Mouse (Mus musculus) limb, embryonic 14.5 days (tissue): ENCODE measurements at regions not wholly inside any gene's neighbourhood (a gene's known extent, or its start where the extent isn't known, plus 50 kb on each side); places are given as distances from the start of the nearest gene placed in this dataset.

Experiments
- ATAC-seq: fragments of 200-750 bp; cut with Nextera tagmentation; 2 replicates; pipeline ENCODE4 v1.8.0; 2017; ENCODE audit warnings: low read depth, moderate number of reproducible peaks, moderate TSS enrichment; ENCODE audit not compliant: low FRiP score
- DNase-seq: peaks from one replicate; pipeline ENCODE4 v3.0.0-alpha.2; 2015; ENCODE audit warnings: low spot score
- H3K27ac ChIP-seq: fragments of 300-500 bp; sonication (generic); replicated peaks from 2 replicates; pipeline ENCODE4 v1.5.1; 2014; ENCODE audit warnings: low read depth, mild to moderate bottlenecking, low read length, moderate library complexity, mixed read lengths
- H3K27me3 ChIP-seq: fragments of 300-500 bp; sonication (generic); 2 replicates; pipeline ENCODE4 v1.6.1; 2014; ENCODE audit warnings: low read length, mixed read lengths; ENCODE audit not compliant: control insufficient read depth, insufficient read depth
- H3K36me3 ChIP-seq: fragments of 300-500 bp; sonication (generic); 2 replicates; pipeline ENCODE4 v1.6.1; 2014; ENCODE audit warnings: mild to moderate bottlenecking, low read length, moderate library complexity, mixed read lengths; ENCODE audit not compliant: control insufficient read depth, insufficient read depth
- H3K4me1 ChIP-seq: fragments of 300-500 bp; sonication (generic); 2 replicates; pipeline ENCODE4 v1.6.1; 2014; ENCODE audit warnings: antibody characterized with exemption, low read length, mixed read lengths; ENCODE audit not compliant: control insufficient read depth, insufficient read depth
- H3K4me2 ChIP-seq: fragments of 300-500 bp; sonication (generic); replicated peaks from 2 replicates; pipeline ENCODE4 v1.6.1; 2014; ENCODE audit warnings: low read depth, mild to moderate bottlenecking, low read length, moderate library complexity; ENCODE audit not compliant: severe bottlenecking
- H3K4me3 ChIP-seq: fragments of 300-500 bp; sonication (generic); replicated peaks from 2 replicates; pipeline ENCODE4 v1.5.1; 2014; ENCODE audit warnings: low read length
- H3K9ac ChIP-seq: fragments of 300-500 bp; sonication (generic); 2 replicates; pipeline ENCODE4 v1.6.1; 2014; ENCODE audit warnings: mild to moderate bottlenecking, low read depth, low read length, moderate library complexity; ENCODE audit not compliant: severe bottlenecking
- H3K9me3 ChIP-seq: fragments of 300-500 bp; sonication (generic); 2 replicates; pipeline ENCODE4 v1.6.1; 2016; ENCODE audit warnings: low read length; ENCODE audit not compliant: control insufficient read depth
- POLR2A ChIP-seq: fragments of 200-500 bp; IDR thresholded peaks from 2 replicates; pipeline ENCODE4 v1.8.0; 2012; ENCODE audit warnings: inconsistent platforms, mild to moderate bottlenecking, moderate library complexity, borderline replicate concordance; ENCODE audit not compliant: insufficient read depth, insufficient read length; ENCODE audit errors: extremely low read depth
- whole genome bisulfite sequencing: fragments of 180-500 bp; shearing (Covaris S2); extraction: QIAGEN DNeasy Blood & Tissue Kit; methylation state at CpG from one replicate; pipeline ENCODE4 v1.1.7; 2014; 5-methylcytosine and 5-hydroxymethylcytosine counted together

DNA sequence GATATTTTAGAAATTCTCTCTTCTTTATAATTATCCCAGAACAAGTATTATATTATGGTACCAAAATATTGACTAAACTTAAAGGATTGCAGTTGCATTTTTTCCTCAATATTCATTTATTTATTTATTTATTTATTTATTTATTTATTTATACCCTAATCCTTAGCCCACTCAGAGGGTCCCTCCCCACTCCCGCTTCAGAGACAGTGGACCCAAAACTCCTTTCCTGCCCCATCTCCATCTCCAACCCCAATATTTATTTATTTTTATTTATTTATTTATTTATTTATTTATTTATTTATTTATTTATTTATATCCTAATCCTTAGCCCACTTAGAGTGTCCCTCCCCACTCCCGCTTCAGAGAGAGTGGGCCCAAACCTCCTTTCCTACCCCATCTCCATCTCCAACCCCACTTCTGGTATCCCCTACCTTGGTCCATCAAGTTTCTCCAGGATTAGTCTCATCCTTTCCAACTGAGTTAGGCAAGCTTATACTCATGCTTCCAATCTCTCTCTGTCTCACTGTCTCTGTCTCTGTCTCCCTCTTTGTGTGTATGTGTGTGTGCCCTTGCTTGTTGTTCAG lies 1340.8 kb downstream of the Cntnap5b start:
- no peak overlapping the region for H3K9ac ChIP-seq
- DNase-seq (no peak), ATAC-seq (no peak)
- H3K36me3 ChIP-seq, result no peaks in the 10 kb centered on the region
- no peaks in the 10 kb centered on the region for H3K27me3 ChIP-seq
- no peak overlapping the region for H3K4me3 ChIP-seq
- no peaks in the 10 kb centered on the region for H3K9me3 ChIP-seq
- no peak overlapping the region for H3K4me2 ChIP-seq
- 97% methylated on average over 2 of the region's 2 CpGs for WGBS
- no peak for TF ChIP-seq POLR2A
- H3K4me1 ChIP-seq, result no peaks in the 10 kb centered on the region
- H3K27ac ChIP-seq, result no peak overlapping the region

DNA sequence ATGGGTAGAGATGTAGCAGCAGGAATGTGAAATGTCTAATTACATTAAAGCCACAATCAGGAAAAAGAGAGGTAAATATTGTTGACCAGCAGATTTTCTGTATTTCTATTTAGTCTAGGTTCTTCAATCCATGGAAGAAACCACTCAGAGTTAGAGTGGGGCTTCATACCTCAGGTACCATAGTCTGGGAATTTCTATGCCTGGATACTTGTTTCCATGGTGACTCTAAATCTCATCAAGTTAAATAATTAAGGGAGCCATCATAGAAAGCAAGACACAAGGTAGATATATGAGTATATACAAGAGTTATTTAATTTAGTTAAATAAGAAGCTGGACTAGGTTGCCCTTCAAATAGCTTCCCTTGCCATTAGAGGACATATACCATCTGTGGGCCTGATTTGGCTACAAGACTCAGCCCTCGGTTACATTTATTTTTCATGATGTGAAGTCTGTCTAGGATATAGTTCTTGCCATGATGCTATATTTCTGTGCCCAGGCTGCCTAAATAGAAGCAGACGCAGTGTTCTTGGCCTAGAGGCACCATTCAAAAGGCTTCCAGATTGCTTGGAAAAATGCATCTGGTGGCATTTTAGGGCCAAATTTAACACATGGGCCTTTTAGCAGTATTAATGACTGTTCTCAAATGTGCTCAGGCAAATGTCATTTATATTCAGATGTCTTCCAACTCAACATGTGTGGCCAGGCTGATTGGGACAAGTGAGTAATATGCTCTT lies 1349.7 kb downstream of the Cntnap5b start:
- Histone ChIP-seq H3K4me2 (no peak overlapping the region), H3K4me3 (no peak overlapping the region), H3K27ac (no peak overlapping the region), H3K36me3 (no peaks in the 10 kb centered on the region), H3K9me3 (no peaks in the 10 kb centered on the region), H3K27me3 (no peaks in the 10 kb centered on the region), H3K9ac (no peak overlapping the region), H3K4me1 (no peaks in the 10 kb centered on the region)
- ATAC-seq (no peak), DNase-seq (no peak)
- 84% methylated on average over 2 of the region's 2 CpGs for WGBS
- TF ChIP-seq POLR2A, result no peak

DNA sequence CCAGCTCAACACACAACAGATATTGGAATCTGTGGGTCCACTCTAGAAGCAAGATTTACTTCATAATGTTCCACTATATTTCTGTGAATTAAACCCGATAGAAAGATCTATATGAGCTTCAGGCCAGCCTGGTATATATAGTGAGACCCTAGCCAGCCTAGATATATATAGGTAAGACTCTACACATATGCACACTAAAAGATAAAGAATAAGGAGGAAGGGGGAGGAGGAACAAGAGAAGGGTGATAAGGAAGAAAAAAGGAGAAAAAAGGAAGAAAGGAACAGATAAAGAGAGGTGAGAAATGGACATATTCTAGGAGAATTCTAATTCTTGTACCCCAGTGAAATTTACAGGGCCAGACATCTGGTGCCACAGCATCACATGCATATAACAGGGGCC lies 1354.7 kb downstream of the Cntnap5b start:
- H3K4me3 ChIP-seq, result no peak overlapping the region
- no peaks in the 10 kb centered on the region for H3K9me3 ChIP-seq
- no peak overlapping the region for H3K9ac ChIP-seq
- no peak overlapping the region for H3K4me2 ChIP-seq
- WGBS, result 82% methylated on average over 1 of the region's 1 CpGs
- no peak for ATAC-seq
- H3K36me3 ChIP-seq, result no peaks in the 10 kb centered on the region
- no peaks in the 10 kb centered on the region for H3K27me3 ChIP-seq
- H3K27ac ChIP-seq, result no peak overlapping the region
- no peak for DNase-seq
- TF ChIP-seq POLR2A, result no peak
- H3K4me1 ChIP-seq, result no peaks in the 10 kb centered on the region

DNA sequence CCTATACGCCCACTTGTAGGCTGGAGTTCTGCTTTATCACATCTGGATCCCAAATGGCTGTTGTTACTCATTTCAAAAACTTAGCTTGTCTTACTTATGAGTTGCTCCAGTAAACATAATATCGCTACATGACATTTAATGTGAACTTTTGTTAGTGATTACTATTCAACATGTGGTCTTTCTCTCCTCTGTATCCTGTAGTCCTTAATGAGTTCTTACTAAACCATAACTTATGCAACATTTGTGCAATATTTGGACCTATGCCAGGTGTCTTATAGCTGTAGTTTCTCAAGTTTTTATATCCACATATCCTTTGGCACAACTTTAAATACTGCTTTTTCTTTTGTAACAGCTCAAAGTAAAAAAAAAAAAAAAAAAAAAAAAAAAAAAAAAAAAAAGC lies 1394.1 kb downstream of the Cntnap5b start:
- Histone ChIP-seq H3K4me3 (no peak overlapping the region), H3K4me1 (no peaks in the 10 kb centered on the region), H3K27ac (no peak overlapping the region), H3K4me2 (no peak overlapping the region), H3K36me3 (no peaks in the 10 kb centered on the region), H3K9ac (no peak overlapping the region), H3K9me3 (no peaks in the 10 kb centered on the region), H3K27me3 (no peaks in the 10 kb centered on the region)
- no peak for ATAC-seq
- 69% methylated on average over 2 of the region's 2 CpGs for WGBS
- DNase-seq, result peak; percentile 58
- no peak for TF ChIP-seq POLR2A
